Mouse (Mus musculus) retina, postnatal 1 day (tissue): ENCODE data around the gene Tnfrsf23.
"Not testable (repeated sequence)": the region's sequence is repeated elsewhere in the genome, so short reads cannot be mapped to it uniquely, and the experiment has no call there.

Experiments used
- DNase-seq: peaks from one replicate; pipeline ENCODE4 v3.0.0-alpha.2; 2012

The Tnfrsf23 gene

GRCm38 (mm10) chr7:143680836-143681235 lies 4.8 kb downstream of the Tnfrsf23 start:
- not testable (repeated sequence) for DNase-seq

DNA sequence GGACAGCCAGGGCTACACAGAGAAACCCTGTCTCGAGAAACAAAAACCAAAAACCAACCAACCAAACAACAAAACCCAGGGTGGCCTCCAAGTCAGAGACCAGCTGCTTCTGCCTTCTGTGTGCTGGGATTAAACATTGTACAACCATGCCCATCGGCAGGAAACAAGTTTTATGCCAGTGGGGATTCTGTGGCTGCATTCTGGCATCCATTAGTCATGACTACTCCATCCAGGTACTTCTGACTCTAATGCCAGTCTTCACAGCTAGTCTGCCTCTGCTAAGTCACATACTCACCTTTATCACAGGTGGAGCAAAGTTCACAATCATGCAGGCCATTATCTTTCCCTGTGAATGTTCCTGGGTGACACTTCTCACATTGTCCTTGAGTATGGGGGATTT lies 6.0 kb downstream of the Tnfrsf23 start:
- not testable (repeated sequence) for DNase-seq

DNA sequence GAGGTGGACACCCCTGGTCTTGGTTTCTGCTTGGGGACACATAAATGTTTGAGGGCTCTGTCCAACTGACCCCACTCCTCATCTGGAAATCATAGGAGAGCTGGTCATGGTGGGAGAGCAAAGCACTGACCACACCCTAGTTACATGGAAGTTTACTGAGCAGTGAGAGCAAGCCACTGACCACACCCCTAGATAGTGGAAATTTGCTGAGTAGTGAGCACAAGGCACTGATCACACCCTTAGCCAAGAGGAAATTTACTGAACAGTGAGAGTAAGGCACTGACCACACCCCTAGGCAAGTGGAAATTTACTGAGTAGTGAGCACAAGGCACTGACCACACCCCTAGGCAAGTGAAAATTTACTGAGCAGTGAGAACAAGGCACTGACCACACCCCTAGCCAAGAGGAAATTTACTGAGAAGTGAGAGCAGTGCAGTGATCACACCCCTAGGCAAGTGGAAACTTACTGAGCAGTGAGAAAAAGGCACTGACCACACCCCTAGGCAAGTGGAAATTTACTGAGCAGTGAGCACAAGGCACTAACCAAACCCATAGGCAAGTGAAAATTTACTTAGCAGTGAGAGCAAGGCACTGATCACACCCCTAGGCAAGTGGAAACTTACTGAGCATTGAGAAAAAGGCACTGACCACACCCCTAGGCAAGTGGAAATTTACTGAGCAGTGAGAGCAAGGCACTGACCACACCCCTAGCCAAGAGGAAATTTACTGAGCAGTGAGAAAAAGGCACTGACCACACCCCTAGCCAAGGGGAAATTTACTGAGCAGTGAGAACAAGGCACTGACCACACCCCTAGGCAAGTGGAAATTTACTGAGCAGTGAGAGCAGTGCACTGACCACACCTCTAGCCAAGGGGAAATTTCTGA lies 19.0 kb downstream of the Tnfrsf23 start:
- DNase-seq = no peak

DNA sequence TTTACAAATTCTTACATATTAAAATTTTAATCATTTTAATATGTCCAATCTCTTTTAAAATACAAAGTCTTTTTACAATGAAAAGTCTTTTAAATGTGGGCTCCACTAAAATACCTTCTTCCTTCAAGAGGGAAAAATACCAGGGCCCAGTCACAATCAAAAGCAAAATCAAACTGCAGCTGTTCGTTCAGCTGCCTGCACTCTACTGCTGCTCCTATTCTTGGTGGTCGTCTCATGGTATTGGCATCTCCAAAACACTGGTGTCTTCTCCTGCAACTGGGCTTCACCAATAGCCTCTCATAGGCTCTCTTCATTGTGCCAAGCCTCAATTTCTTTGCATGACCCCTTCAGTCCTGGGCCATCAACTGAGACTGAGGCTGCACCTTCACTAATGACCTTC lies 22.2 kb downstream of the Tnfrsf23 start:
- DNase-seq = no peak

- no peak for DNase-seq
Observed at GRCm38 (mm10) chr7:143660797-143661196, 24.9 kb downstream of the Tnfrsf23 start.

DNA sequence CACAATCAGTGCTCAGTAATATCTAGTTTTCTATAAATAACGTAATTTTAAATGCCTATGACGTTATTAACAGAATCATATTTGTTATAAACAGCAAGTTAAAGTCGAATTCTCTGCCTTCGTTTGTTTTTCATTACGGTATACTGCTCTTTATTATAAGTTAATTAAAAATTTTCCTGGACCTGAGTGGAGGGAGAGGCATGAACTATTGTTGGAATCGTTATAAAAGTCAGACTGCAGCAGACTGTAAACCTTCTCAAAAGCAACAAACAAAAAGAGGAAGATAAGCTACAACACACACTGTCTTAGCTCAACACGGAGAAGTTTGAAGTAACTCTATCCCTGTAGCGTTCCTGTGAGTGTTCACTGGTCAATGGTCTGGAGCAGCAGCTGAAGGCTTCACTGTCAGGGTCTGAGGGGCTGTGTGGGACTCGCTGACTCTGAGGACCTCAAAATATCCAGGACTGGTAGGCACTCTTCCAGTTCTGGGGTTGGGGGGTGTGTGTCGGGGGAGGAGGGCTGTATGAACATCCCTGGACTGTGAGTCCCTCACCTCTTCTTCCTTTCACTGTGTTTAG lies 35.8 kb downstream of the Tnfrsf23 start:
- not testable (repeated sequence) for DNase-seq

GRCm38 (mm10) chr7:143649034-143649768 lies 36.5 kb downstream of the Tnfrsf23 start, which contains the start of gene Tnfrsf22:
Gene Tnfrsf22, minus strand, starts transcription at chr7:143649661.
- DNase-seq = peak; percentile 90

GRCm38 (mm10) chr7:143643949-143644348 lies 41.7 kb downstream of the Tnfrsf23 start:
- not testable (repeated sequence) for DNase-seq

DNA sequence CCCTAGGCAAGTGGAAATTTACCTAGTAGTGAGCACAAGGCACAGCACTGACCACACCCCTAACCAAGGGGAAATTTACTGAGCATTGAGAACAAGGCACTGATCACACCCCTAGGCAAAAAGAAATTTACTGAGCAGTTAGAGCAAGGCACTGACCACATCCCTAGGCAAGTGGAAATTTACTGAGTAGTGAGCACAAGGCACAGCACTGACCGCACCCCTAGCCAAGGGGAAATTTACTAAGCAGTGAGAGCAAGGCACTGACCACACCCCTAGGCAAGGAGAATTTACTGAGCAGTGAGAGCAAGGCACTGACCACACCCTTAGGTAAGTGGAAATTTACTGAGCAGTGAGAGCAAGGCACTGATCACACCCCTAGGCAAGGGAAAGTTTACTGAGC lies 49.0 kb downstream of the Tnfrsf23 start:
- DNase-seq = no peak

DNA sequence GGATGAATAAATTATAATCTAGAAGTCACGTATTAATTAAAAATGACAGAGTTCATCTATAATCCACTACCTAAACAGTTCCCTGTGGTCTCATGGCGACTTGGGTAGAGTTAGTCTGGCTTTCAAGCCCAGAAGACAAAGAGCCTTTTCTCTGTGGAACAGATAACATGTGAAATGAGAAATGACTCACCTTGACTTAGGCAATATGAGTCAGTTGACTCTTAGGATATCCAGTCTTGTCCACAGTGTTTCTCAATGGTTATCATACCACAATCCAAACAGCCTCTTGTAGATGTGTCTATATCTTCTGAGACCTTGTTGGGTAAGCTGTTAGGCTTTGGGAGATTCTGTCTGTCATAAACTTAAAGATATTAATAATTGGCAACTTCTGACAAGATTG lies 54.2 kb downstream of the Tnfrsf23 start:
- DNase-seq = no peak

- DNase-seq = no peak
Observed at GRCm38 (mm10) chr7:143629501-143629900, 56.2 kb downstream of the Tnfrsf23 start.

GRCm38 (mm10) chr7:143628540-143628939 lies 57.1 kb downstream of the Tnfrsf23 start, which contains the start of gene Tnfrsf26:
Gene Tnfrsf26, minus strand, starts transcription at chr7:143628722.
- no peak for DNase-seq

DNA sequence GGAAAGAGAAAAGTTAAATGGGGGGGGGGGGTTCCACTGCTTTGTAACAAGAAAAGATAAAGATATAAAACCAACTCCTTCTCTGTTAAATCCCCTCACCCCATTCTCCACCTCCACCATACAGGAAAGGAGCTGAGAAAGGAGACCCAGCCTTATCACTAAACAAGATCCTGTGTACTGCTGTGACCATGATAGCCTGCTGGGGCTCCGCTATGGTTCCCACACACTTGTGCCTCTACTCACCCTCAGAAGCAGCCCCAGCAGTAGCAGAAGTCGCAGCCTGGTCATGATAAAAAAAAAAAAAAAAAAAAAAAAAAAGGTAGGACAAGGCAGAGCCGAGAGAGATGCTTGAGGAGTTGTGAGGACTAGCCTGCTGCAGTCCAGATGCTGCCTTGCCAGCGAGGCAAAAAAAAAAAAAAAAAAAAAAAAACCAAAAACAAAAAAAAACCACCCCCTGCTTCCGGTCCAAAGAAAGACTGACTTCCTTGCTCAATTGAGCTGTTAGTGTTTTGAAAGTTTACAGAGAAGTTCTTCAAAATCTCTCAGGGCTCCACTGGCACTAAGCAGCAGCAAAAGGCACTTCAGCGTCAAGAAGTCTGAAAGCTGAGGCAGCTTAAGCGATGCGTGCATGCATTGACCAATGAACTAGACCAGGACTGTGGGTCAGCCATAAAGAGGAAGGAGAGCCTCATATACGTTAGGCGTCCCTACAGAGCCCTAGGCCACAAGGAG lies 58.0 kb downstream of the Tnfrsf23 start:
- peak; percentile 7 for DNase-seq

DNA sequence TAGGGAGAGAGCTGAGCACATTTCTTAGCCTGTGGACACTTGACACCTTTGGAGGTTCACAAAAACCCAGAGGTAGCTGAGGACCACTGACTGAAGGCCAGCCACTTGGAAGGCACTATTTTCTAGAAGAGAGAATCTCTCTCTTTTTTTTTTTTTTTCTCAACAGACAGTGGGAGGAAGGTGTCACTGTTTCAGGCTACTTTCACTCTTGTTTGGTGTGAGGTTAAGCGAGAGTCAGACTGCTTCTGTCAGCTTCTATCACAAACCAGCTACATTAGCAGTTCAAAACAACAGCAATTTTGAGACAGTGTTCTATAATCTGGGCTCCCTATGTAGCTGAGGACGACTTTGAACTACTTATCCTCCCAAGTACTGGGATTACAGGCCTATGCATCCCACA lies 59.5 kb downstream of the Tnfrsf23 start:
- DNase-seq = no peak

DNA sequence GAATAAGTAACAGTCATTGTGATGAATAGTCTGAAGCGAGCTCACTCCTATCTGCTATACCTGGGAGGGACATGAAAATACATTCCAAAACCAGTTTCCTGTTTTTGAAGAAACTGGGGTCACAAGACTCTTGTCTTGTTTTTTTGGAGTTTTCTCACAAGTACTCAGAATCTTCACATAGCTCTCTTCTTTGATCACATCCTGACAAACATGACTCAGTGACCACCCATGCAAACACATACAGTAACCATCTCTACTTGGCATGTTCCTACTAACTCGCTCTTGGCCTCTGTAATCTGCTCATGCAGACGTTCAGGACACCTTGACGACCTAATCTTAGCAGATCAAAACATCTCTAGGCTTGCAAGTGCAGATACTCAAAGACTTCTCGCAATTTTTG lies 60.5 kb downstream of the Tnfrsf23 start:
- DNase-seq = no peak

GRCm38 (mm10) chr7:143624561-143624960 lies 61.1 kb downstream of the Tnfrsf23 start:
- no peak for DNase-seq

- no peak for DNase-seq
Observed at GRCm38 (mm10) chr7:143620951-143621350, 64.7 kb downstream of the Tnfrsf23 start.
